Mouse (Mus musculus): ENCODE data around the gene Pcdh15.

The Pcdh15 gene

GRCm38 (mm10) chr10:73984057-73984456, 884.9 kb downstream of the Pcdh15 start:
- WGBS = 79% methylated on average over 5 of the region's 5 CpGs

GRCm38 (mm10) chr10:74008836-74009235, 909.7 kb downstream of the Pcdh15 start:
- WGBS = 21% methylated on average over 1 of the region's 1 CpGs

- 93% methylated on average over 1 of the region's 1 CpGs for WGBS
Observed at GRCm38 (mm10) chr10:74023091-74023490, 923.9 kb downstream of the Pcdh15 start.

GRCm38 (mm10) chr10:74053059-74053458, 953.9 kb downstream of the Pcdh15 start:
- 15% methylated on average over 9 of the region's 9 CpGs for WGBS

GRCm38 (mm10) chr10:74086653-74087052, 987.5 kb downstream of the Pcdh15 start:
- WGBS = 59% methylated on average over 4 of the region's 4 CpGs

DNA sequence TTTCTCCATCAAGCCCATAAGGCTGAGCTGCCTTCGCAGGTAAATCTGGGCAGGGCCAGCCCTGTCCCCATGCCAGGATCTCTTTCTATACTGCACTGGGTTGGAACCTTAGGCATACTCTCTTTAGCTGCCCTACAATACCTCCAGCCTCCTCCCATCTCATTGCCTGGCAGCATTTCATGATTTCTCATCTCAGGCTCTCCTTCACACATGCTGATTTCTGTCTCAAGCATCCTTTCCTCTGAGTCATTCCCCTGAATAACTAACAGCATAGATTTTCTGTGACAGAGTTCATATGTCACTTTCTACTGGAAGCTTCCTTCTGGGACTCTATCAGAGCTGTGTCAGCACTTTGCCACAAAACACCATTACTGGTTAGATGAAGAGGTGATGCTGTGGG, 999.2 kb downstream of the Pcdh15 start:
- 94% methylated on average over 1 of the region's 1 CpGs for WGBS

DNA sequence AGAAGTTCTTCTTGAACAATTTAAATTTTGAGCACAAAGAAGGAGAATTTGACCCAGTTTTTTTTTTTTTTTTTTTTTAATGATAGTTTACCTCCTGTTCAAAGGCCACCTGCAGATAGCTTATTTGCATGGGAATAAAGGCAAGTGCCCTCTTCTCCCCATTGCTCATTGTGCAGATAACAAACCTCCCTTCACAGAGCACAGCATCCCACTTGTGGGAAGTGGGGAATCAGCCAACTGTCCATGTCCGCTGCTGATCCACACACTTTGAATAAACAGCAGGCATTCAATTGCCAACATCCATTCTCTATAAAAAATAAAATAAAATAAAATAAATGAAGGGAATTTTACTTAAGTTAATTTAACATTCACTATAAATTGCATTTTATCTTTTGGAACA, 1015.0 kb downstream of the Pcdh15 start:
- 46% methylated on average over 1 of the region's 1 CpGs for WGBS

GRCm38 (mm10) chr10:74116817-74117216, 1017.7 kb downstream of the Pcdh15 start:
- 53% methylated on average over 1 of the region's 1 CpGs for WGBS

DNA sequence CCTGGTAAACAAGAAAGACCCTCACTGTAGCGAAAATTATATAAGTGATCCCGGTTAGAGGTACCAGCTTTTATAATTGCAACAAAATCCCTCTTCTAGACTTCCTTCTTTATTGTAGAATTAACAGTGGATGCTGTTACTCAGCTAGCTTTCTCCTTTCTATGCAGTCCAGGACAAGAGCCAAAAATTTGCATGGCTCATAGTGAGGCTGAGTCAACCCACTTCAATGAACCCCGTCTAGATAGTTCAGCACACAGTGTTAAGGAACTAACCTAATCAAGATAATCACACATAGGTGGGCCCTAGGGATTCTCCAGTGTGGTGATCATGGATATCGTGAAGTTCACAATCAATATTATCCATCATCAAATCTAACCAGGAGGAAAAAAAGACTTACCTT, 1024.3 kb downstream of the Pcdh15 start:
- WGBS = 71% methylated on average over 4 of the region's 4 CpGs

- 69% methylated on average over 3 of the region's 3 CpGs for WGBS
Observed at GRCm38 (mm10) chr10:74129192-74129591, 1030.0 kb downstream of the Pcdh15 start.

- 64% methylated on average over 3 of the region's 3 CpGs for WGBS
Observed at GRCm38 (mm10) chr10:74130805-74131204, 1031.7 kb downstream of the Pcdh15 start.

- 59% methylated on average over 3 of the region's 3 CpGs for WGBS
Observed at GRCm38 (mm10) chr10:74181921-74182320, 1082.8 kb downstream of the Pcdh15 start.

DNA sequence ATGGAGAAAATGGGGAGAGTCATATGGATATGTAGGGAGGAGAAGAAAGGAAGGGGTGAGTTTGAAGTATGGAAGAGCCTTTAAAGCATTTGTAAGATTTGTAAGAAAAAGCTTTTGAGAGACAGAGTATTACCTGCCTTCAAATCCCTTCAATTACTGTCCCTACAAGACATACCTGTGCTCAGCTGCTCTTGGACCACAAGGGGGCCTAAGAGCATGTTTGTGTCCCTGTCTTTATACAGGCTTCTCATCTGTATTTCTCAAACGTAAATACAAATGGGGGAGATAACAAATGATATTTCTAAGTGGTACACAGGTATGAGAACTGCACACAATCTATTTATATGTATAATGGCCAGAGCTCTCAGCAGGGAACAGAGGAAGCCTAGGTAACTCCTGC, 1118.1 kb downstream of the Pcdh15 start:
- WGBS = 51% methylated on average over 1 of the region's 1 CpGs

DNA sequence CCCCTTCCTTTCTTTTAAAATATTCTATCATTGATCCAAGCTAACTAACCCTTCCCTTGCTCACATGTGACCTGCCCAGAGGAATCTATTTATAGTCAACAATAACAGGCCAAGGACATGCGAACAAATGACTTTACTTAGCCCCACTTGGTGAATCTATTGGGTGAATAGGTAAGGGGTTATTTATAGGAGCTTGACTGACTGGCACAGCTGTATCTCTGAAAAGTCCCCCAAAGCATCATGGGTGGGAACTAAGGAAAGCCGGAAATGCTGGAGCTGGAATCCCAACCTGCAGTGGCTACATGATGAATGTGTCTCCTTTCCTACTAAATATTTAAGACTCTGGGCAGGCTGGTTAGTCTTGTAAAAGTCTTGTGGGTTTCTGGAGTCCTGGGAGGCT, 1121.3 kb downstream of the Pcdh15 start:
- 84% methylated on average over 2 of the region's 2 CpGs for WGBS

- WGBS = 77% methylated on average over 15 of the region's 15 CpGs
Observed at GRCm38 (mm10) chr10:74257716-74258446, 1158.7 kb downstream of the Pcdh15 start.

GRCm38 (mm10) chr10:74269637-74270269, 1170.6 kb downstream of the Pcdh15 start:
- 48% methylated on average over 6 of the region's 6 CpGs for WGBS

DNA sequence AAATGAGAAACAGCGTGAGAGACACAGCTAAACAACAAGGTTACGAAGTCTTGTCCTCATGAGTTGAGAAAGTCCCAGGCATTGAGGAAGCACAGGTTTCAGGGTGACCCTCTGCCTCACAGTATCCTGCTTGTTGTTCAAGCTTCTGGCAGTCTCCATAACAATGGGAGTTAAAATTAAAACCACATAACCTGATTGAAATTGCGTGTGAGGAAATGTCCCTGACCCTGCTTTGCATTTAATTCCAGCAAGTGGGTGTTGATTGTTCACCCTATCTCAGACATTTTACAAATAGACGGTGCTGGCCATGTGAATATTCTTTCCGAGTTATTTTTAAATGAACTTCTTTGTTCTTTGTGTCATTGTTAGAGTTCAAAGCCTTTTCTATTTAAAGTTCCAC, 1171.8 kb downstream of the Pcdh15 start:
- WGBS = 77% methylated on average over 5 of the region's 5 CpGs

GRCm38 (mm10) chr10:74304120-74304519, 1205.0 kb downstream of the Pcdh15 start:
- 88% methylated on average over 2 of the region's 2 CpGs for WGBS

GRCm38 (mm10) chr10:74305439-74306158, 1206.5 kb downstream of the Pcdh15 start:
- 55% methylated on average over 5 of the region's 5 CpGs for WGBS

GRCm38 (mm10) chr10:74307035-74307434, 1207.9 kb downstream of the Pcdh15 start:
- 91% methylated on average over 3 of the region's 3 CpGs for WGBS

- WGBS = 78% methylated on average over 2 of the region's 2 CpGs
Observed at GRCm38 (mm10) chr10:74316091-74316490, 1216.9 kb downstream of the Pcdh15 start.

DNA sequence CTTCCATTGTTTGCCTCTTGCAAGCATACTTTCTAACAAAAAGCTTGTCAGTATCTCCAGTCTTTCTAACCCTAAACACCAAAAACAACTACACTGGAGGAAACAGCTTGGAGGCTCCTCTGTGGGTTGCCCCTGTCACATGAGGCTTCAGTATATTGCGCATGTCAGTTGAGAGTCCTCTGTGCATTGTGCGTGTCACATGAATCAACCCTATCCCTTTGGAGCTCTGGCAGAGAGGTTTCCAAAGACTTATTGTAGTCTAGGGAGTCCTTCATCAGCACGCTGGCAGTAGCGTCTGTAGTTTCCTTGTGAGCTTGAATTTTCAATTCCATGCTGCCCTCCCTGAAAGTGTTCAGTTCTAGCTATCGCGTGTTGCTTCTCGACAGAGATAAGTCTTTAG, 1236.3 kb downstream of the Pcdh15 start:
- 69% methylated on average over 7 of the region's 7 CpGs for WGBS

Measured in cerebral cortex, adult 2 months (tissue).